Mouse (Mus musculus) kidney, embryonic 15.5 days (tissue): ENCODE measurements around the gene Hdac7. TPM values are rescaled to one million over a fixed set of nuclear protein-coding genes. Genes with fewer than 3 reads are reported as not detected.
A peak's percentile ranks its signal among the peaks of the same experiment; 100 is the strongest.

Experiments used
- ATAC-seq: fragments of 200-750 bp; cut with Nextera tagmentation; replicated peaks from 2 replicates; pipeline ENCODE4 v1.8.0; 2017; ENCODE audit warnings: moderate TSS enrichment; ENCODE audit not compliant: low FRiP score
- H3K27ac ChIP-seq: fragments of 300-500 bp; sonication (generic); 2 replicates; pipeline ENCODE4 v1.5.1; 2015; ENCODE audit warnings: mild to moderate bottlenecking, inconsistent platforms
- H3K27me3 ChIP-seq: fragments of 300-500 bp; sonication (generic); 2 replicates; pipeline ENCODE4 v1.6.1; 2015; ENCODE audit warnings: inconsistent platforms
- H3K36me3 ChIP-seq: fragments of 300-500 bp; sonication (generic); 2 replicates; pipeline ENCODE4 v1.6.1; 2015; ENCODE audit warnings: inconsistent platforms
- H3K4me1 ChIP-seq: fragments of 300-500 bp; sonication (generic); 2 replicates; pipeline ENCODE4 v1.6.1; 2015; ENCODE audit warnings: inconsistent platforms
- H3K4me2 ChIP-seq: fragments of 300-500 bp; sonication (generic); 2 replicates; pipeline ENCODE4 v1.6.1; 2015; ENCODE audit warnings: moderate library complexity, mild to moderate bottlenecking, inconsistent platforms
- H3K4me3 ChIP-seq: fragments of 300-500 bp; sonication (generic); replicated peaks from 2 replicates; pipeline ENCODE4 v1.5.1; 2015; ENCODE audit warnings: mild to moderate bottlenecking, inconsistent platforms
- H3K9ac ChIP-seq: fragments of 300-500 bp; sonication (generic); 2 replicates; pipeline ENCODE4 v1.6.1; 2015; ENCODE audit warnings: mild to moderate bottlenecking, inconsistent platforms
- H3K9me3 ChIP-seq: fragments of 300-500 bp; sonication (generic); replicated peaks from 2 replicates; pipeline ENCODE4 v1.6.1; 2016; ENCODE audit warnings: inconsistent platforms
- WGBS: fragments of 180-500 bp; shearing (Covaris S2); methylation state at CpG from one replicate; pipeline ENCODE4 v1.1.7; 2015; ENCODE audit warnings: mixed read lengths; 5-methylcytosine and 5-hydroxymethylcytosine counted together
- polyA plus RNA-seq: library from polyadenylated mRNA; unstranded; fragments of >200 nt; fragmentation: Nextera tagmentation; extraction: Ambion mirVana; gene quantifications from 2 replicates; pipeline ENCODE4 v1.2.1, GENCODE M21; 2015

Hdac7 gene
- polyA plus RNA-seq, 1 experiment from 2014 or later, result 35.2 TPM

DNA sequence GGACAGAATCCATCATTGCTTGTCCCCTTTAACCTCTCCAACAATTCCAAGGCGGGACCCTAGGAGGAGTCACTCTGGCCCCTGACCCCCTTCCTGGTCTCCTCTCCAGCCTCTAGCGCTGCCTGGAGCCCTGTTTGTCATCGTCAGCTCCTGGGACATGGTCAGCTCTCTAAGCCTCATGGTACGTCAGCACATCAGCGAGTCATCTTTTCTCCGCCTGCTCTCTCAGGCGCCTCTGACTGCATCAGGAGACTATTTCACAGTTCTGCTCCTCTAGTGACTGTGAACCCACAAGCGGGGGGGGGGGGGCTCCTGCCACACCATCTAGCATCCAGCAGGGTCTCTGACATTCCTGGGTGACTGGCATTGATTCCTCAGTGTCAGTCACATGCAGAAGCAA, 88.9 kb downstream of the Hdac7 start:
- no peak overlapping the region for H3K4me2 ChIP-seq

DNA sequence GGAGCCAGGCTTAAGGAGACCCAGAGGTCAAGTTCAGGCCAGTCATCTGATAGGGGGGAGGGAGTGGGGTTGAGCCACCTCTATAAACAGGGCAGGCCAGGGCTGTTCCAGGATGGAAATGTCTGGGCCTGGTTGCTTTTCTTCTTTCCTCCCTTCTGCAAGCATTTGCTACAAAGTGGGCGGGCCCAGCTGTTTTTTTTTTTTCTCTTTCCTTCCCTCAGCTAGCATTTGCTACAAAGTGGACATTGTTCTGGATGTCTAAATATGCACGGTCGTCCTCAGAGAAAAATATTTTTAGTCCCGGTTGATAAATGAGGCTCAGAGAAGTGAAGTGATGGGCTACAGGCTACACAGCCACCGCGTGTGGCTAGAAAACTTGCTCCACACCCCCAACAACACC, 89.8 kb downstream of the Hdac7 start:
- Histone ChIP-seq H3K9ac (no peak overlapping the region), H3K27ac (peak overlapping the region; percentile 46), H3K4me2 (no peak overlapping the region), H3K9me3 (no peaks in the 10 kb centered on the region), H3K4me1 (peaks cover 37% of the 10 kb centered on the region), H3K27me3 (no peaks in the 10 kb centered on the region), H3K36me3 (peaks cover 42% of the 10 kb centered on the region), H3K4me3 (no peak overlapping the region)
- no peak for ATAC-seq
- 64% methylated on average over 6 of the region's 6 CpGs for WGBS

More for the DNA sequence above, 88.9 kb downstream of the Hdac7 start:
- Histone ChIP-seq H3K9ac (no peak overlapping the region), H3K4me3 (no peak overlapping the region), H3K4me1 (peaks cover 29% of the 10 kb centered on the region), H3K9me3 (no peaks in the 10 kb centered on the region), H3K27ac (no peak overlapping the region), H3K36me3 (peaks cover 47% of the 10 kb centered on the region), H3K27me3 (no peaks in the 10 kb centered on the region)
- WGBS, result 53% methylated on average over 8 of the region's 8 CpGs
- no peak for ATAC-seq

DNA sequence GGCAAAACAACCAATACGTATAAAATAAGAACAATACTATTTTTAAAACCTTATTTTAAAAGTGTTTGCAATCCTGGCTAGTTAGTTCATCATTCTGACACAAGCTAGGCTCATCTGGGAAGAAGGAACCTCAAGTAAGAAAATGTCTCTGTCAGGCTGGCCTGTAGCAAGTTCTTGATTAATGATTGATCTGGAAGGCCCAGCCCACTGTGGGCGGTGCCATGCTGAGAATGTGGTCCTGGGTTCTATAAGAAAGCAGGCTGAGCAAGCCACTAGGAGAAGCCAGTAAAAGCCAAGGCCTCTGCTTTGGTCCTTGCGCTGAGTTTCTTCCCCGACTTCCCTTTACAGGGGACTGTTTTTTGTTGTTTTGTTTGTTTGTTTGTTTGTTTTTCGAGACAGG, 91.8 kb downstream of the Hdac7 start:
- Histone ChIP-seq H3K27ac (no peak overlapping the region), H3K27me3 (no peaks in the 10 kb centered on the region), H3K4me1 (peaks cover 37% of the 10 kb centered on the region), H3K9me3 (no peaks in the 10 kb centered on the region), H3K36me3 (peaks cover 42% of the 10 kb centered on the region), H3K4me2 (no peak overlapping the region), H3K9ac (no peak overlapping the region), H3K4me3 (no peak overlapping the region)
- ATAC-seq, result no peak
- 93% methylated on average over 5 of the region's 5 CpGs for WGBS

DNA sequence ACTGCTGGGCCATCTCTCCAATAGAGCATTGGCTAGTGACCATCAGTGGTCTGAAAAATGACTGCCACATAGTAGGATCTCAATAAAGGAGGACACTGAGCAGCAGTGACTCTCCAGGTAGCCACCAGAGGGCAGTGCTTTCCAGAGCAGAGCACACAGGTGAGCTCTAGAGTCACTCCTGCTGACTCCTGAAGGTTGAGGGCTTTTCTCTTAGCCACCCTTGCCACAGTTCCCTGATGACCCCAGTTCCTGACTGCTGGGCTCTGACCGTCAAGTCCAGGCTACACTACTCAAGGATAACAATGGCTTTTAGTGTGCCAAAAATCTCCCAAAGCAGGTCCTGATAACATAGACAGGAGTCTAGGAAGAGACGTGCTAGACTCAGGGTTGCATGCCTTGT, 92.6 kb downstream of the Hdac7 start:
- Histone ChIP-seq H3K4me2 (no peak overlapping the region), H3K36me3 (peaks cover 42% of the 10 kb centered on the region), H3K9ac (no peak overlapping the region), H3K4me3 (no peak overlapping the region), H3K27me3 (no peaks in the 10 kb centered on the region), H3K4me1 (peaks cover 37% of the 10 kb centered on the region), H3K9me3 (no peaks in the 10 kb centered on the region), H3K27ac (no peak overlapping the region)
- no peak for ATAC-seq
- WGBS, result 66% methylated on average over 2 of the region's 2 CpGs

DNA sequence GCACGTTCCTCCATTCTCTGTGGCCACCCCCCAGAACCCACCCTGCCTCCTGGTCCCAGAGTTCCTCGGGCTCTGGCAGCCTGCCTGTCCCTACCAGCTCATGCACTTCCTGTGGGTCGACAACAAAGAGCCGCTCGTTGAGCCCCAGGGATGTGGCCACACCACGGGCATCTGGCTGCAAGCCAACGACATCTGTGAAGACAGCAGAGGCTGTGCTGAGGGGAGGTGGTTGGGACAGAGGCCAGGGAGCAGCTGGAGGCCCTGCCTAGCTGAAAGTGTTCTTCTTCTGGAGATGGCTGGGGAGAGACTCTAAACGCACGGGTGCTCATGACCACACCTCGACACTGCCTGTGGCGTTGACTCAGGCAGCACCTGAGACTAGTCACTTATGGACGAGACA, 93.6 kb downstream of the Hdac7 start:
- Histone ChIP-seq H3K9ac (no peak overlapping the region), H3K4me2 (peak overlapping the region; percentile 5; the same call in 1 of the 2 replicates), H3K4me3 (no peak overlapping the region), H3K27me3 (no peaks in the 10 kb centered on the region), H3K9me3 (no peaks in the 10 kb centered on the region), H3K36me3 (peaks cover 48% of the 10 kb centered on the region), H3K27ac (peak overlapping the region; percentile 70), H3K4me1 (peaks cover 32% of the 10 kb centered on the region)
- WGBS, result 26% methylated on average over 12 of the region's 12 CpGs
- peak; percentile 75; the same call in 1 of the 2 replicates for ATAC-seq

DNA sequence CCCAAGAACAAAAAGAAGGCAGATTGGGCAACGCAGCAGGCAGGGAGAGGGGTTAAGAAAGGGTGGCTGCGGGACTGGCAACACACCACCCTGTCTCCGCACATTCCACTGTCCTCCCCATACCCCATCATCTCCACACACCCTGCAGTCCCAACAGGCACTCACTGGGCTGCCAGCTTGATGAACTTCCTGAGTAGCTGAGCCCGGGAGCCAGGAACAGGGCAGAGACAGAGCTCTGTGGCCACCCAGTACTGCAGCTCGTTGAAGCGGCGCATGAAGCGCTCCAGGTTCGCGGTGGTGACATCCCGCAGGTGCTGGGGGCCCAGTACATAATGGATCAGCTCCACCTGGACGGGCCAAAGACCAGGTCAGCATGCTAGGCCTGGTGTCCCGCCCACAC, 94.5 kb downstream of the Hdac7 start:
- Histone ChIP-seq H3K36me3 (peaks cover 54% of the 10 kb centered on the region), H3K4me1 (peaks cover 29% of the 10 kb centered on the region), H3K9ac (no peak overlapping the region), H3K4me3 (no peak overlapping the region), H3K9me3 (no peaks in the 10 kb centered on the region), H3K4me2 (no peak overlapping the region), H3K27ac (peak overlapping the region; percentile 70), H3K27me3 (no peaks in the 10 kb centered on the region)
- ATAC-seq, result 0 out of 2 replicates have a peak, but pooled peaks have one; percentile 19
- whole genome bisulfite sequencing, result 77% methylated on average over 13 of the region's 13 CpGs

DNA sequence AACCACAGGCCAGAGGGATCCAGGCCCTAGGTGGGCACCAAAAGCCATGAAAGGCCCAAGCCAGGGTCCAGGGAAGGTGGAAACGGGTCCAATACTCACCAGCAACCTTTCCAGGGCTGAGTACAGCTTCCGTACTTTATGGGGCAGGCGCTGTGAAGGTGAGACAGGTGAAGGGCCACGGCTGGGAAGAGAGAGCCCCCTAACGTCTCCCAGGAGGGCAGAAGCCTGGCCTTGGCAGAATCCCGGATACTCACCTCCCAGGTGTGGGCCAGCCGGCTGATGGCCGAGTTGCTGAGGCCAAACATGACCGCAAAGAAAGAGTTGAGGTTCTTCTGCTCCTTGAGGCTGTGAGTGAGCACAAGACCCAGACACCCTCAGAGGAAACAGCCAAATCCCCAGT, 94.9 kb downstream of the Hdac7 start:
- Histone ChIP-seq H3K9ac (no peak overlapping the region), H3K4me3 (no peak overlapping the region), H3K4me2 (no peak overlapping the region), H3K36me3 (peaks cover 54% of the 10 kb centered on the region), H3K27me3 (no peaks in the 10 kb centered on the region), H3K27ac (no peak overlapping the region), H3K9me3 (no peaks in the 10 kb centered on the region), H3K4me1 (peaks cover 26% of the 10 kb centered on the region)
- 91% methylated on average over 9 of the region's 9 CpGs for WGBS
- no peak for ATAC-seq

DNA sequence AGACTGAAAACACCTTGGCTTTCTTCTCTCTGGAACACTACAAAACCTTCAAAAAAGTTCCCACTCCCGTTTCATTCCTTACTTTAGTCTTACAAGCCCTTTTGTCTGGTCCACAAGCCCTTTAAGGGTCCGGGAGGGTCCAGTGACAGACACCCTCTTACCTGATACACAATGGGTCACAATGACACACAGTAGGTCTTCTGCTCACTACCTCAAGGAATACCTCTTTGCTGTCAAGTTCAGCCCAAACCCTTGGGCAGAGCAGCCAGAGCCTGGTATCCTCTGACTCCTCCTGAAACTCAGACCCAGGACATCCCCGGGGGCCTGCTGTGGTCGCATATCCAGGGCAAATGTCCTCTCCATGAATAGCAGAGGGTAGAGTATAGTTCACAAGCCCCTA, 95.3 kb downstream of the Hdac7 start:
- 90% methylated on average over 4 of the region's 4 CpGs for WGBS
- no peak overlapping the region for H3K4me2 ChIP-seq
- no peaks in the 10 kb centered on the region for H3K27me3 ChIP-seq
- peaks cover 22% of the 10 kb centered on the region for H3K4me1 ChIP-seq
- H3K4me3 ChIP-seq, result no peak overlapping the region
- no peak for ATAC-seq
- peaks cover 59% of the 10 kb centered on the region for H3K36me3 ChIP-seq
- H3K9me3 ChIP-seq, result no peaks in the 10 kb centered on the region
- H3K9ac ChIP-seq, result no peak overlapping the region
- H3K27ac ChIP-seq, result no peak overlapping the region

DNA sequence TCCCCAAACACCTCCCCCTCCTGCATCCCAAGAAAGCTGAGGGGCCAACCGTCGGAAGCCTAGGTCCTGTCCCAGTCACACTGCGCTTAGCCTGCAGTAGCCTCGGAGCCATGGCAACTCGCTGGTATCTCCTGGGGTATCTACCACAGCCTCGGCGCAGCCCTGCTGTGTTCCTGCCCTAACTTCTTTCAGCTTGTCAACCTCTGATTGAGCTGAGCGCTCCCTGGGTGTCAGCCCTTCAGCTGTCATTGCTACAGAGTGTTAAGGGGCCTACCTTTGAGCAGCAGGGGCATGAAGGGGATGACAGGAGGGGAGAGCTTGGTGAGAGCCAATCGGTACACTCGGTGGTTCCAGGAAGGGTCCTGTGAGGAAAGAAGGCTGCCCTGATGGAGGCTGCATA, 96.0 kb downstream of the Hdac7 start:
- no peak overlapping the region for H3K4me3 ChIP-seq
- no peak overlapping the region for H3K27ac ChIP-seq
- H3K9me3 ChIP-seq, result no peaks in the 10 kb centered on the region
- H3K36me3 ChIP-seq, result peaks cover 55% of the 10 kb centered on the region
- H3K4me1 ChIP-seq, result peaks cover 22% of the 10 kb centered on the region
- no peaks in the 10 kb centered on the region for H3K27me3 ChIP-seq
- H3K4me2 ChIP-seq, result no peak overlapping the region
- no peak overlapping the region for H3K9ac ChIP-seq
- WGBS, result 70% methylated on average over 10 of the region's 10 CpGs
- ATAC-seq, result no peak

DNA sequence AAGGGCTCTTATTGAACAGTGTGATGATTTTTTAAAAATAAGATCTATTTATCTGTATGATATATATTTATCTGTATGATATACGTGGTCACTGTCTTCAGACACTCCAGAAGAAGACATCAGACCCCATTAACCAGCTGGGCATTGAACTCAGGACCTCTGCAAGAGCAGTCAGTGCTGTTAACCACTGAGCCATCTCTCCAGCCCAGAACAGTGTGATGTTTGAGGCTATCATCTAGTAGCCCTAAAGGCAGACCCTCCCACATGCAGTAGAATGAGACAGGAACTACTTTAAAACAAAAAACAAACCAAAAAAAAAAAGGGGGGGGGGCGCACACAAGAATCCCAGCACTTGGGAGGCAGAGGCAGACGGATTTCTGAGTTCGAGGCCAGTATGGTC, 96.8 kb downstream of the Hdac7 start:
- WGBS, result 87% methylated on average over 4 of the region's 4 CpGs
- Histone ChIP-seq H3K4me3 (no peak overlapping the region), H3K4me2 (no peak overlapping the region), H3K9ac (no peak overlapping the region), H3K27me3 (no peaks in the 10 kb centered on the region), H3K4me1 (peaks cover 22% of the 10 kb centered on the region), H3K9me3 (no peaks in the 10 kb centered on the region), H3K27ac (no peak overlapping the region), H3K36me3 (peaks cover 50% of the 10 kb centered on the region)
- ATAC-seq, result no peak

DNA sequence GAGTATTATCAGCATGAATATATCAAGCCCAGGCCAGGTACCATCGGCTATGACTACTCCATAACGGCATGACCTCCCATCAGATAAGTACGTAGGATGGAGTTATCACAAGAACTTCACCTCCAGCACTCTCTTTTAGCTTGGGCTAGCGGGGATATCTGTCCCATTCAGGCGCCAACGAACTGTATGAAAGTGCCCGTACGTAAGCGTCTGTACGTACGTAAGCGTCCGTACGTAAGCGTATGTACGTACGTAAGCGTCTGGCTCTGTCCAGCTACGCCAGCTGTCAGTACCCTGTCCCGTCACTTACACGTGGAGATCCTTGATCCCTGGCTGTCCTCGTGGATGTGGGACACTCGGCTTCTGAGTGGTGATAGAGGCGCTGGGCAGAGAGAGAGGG, 97.6 kb downstream of the Hdac7 start:
- Histone ChIP-seq H3K4me3 (no peak overlapping the region), H3K9me3 (no peaks in the 10 kb centered on the region), H3K36me3 (peaks cover 50% of the 10 kb centered on the region), H3K9ac (no peak overlapping the region), H3K27me3 (no peaks in the 10 kb centered on the region), H3K4me2 (no peak overlapping the region), H3K4me1 (peaks cover 22% of the 10 kb centered on the region), H3K27ac (no peak overlapping the region)
- ATAC-seq, result no peak
- WGBS, result 93% methylated on average over 24 of the region's 24 CpGs

DNA sequence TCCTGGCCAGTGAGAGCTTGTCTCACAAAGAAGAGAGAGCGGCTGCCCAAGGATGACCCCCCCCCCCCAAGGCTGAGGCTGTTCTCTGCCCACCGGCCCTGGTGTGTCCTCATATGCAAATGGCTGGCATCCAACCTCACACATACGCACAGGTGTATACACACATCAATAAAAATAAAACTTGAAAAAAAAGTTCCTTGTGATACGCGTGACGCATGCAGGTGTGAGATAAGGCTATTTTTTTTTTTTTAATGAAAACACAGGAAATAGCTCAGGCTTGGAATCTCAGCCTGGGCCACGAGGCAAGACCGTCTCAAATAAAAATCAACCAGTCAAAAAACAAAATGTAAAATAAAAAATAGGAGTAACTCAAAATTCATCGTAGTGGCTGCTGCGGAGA, 98.0 kb downstream of the Hdac7 start:
- no peak overlapping the region for H3K27ac ChIP-seq
- no peaks in the 10 kb centered on the region for H3K9me3 ChIP-seq
- no peaks in the 10 kb centered on the region for H3K27me3 ChIP-seq
- peaks cover 50% of the 10 kb centered on the region for H3K36me3 ChIP-seq
- H3K4me1 ChIP-seq, result peaks cover 22% of the 10 kb centered on the region
- WGBS, result 89% methylated on average over 10 of the region's 10 CpGs
- no peak overlapping the region for H3K4me2 ChIP-seq
- ATAC-seq, result no peak
- no peak overlapping the region for H3K4me3 ChIP-seq
- H3K9ac ChIP-seq, result no peak overlapping the region

DNA sequence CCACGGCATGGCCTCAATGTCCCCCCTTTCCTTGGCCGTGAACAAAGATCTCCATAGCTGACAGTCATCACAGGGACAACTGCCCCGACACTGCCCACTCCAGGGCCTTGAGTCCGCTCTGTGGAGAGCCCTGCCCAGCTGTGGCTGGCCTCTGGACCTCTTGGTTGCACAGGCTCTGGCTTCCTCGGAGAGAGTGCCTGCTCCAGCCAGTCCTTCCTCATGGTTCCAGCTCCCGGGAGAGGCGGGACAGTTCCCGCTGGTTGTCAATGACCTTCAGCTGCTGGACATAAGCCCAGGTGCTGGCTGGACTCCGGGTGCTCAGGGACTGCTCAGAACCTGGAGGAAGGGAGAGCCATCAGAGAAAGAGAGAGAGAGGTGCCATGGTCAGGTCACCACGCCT, 99.0 kb downstream of the Hdac7 start:
- H3K27ac ChIP-seq, result peak overlapping the region; percentile 2; the same call in 1 of the 2 replicates
- H3K9me3 ChIP-seq, result no peaks in the 10 kb centered on the region
- H3K27me3 ChIP-seq, result no peaks in the 10 kb centered on the region
- H3K4me1 ChIP-seq, result peaks cover 13% of the 10 kb centered on the region
- no peak overlapping the region for H3K4me2 ChIP-seq
- no peak; the same call in 1 of the 2 replicates for ATAC-seq
- H3K36me3 ChIP-seq, result peaks cover 50% of the 10 kb centered on the region
- no peak overlapping the region for H3K4me3 ChIP-seq
- no peak overlapping the region for H3K9ac ChIP-seq
- 69% methylated on average over 10 of the region's 10 CpGs for WGBS
